Mouse (Mus musculus) adrenal gland, adult 10 weeks (tissue): ENCODE data around the gene Afm. TPM values are rescaled to one million over a fixed set of nuclear protein-coding genes. Genes with fewer than 3 reads are reported as not detected.

Experiments
- polyA plus RNA-seq: library from polyadenylated mRNA; stranded (reverse); fragments of 350-450 nt; fragmentation: Illumina TruSeq; extraction: RNeasy Lipid Tissue Mini Kit (QIAGEN cat#74804); gene quantifications from one replicate; pipeline ENCODE4 v1.2.3, GENCODE M21; 2014; ENCODE audit warnings: low read depth, low replicate concordance

Gene Afm
- polyA plus RNA-seq = not detected

DNA sequence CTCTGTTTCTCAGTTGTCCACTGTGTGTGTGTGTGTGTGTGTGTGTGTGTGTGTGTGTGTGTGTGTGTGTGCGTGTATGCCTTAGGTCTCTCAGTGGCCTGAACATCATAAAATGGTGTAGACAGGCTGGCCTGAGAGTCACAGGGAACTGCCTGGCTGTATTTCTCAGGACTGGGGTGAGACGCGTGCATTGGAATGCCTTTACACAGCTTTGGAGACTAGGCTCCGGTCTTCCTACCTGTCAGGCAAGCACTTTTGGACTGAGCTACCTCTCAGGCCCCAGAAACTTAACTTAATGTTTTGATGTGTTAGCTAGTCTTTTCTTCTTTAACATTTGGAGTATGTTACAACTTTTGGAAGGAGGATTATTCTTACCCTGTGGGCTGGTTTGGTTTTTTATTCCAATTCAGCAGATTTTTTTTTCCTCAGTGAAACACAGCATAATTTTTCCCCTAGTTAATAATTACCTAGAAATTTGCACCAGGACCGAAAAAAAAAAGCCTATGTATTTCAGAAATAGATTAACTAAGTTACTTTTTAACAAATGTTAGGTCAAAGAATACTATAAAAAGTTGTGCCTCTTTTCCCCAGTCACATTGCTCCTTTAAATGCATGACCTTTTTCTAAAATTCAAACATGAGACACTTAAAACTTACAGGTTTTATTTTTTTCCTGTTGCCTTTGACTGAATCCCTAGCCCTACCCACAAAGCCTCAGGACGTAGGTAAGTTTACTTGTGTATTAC, at the start of gene Afm:
TSS of gene Afm (plus strand) at position 577 of the 745 bp plus-strand sequence.

DNA sequence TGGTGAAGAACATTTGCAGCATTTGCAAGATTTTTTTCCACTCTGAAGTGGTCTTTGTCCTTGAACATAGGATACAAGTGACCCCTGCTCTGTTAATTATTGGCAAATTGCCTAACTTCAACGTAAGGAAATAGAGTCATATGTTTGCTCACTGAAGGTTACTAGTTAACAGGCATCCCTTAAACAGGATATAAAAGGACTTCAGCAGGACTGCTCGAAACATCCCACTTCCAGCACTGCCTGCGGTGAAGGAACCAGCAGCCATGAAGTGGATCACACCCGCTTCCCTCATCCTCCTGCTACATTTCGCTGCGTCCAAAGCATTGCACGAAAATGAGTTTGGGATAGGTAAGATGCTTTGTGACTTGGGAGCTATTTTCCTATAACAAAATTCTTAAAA, 28.2 kb upstream of the Afm start, which contains the start of gene Afp:
TSS of gene Afp (plus strand) at position 220 of the 400 bp plus-strand sequence.

DNA sequence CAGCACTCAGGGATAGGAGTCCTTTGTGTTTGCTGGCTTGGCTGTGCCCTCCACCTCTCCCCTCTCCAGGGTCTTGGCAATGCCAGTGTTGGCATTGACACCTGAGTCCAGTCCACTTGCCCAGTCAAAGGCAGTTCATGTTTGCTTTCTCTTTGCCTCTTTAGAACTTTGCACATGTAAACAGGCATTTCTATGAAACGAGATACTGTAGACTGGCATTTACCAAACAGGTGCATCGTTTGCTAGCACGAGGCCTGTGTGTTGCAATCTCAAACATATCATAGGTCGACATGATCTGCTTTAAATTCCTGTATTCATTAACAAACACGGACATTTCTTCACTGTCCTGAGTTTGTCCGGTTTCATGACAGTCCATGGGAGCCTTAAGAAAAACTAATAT, 42.0 kb downstream of the Afm start, which contains the start of gene 5830473C10Rik:
TSS of gene 5830473C10Rik (plus strand) at position 365 of the 400 bp plus-strand sequence.

Other genes starting within 250 kb of the Afm start
- 254 TPM for gene Ankrd17, start 152.4 kb upstream of the Afm start, polyA plus RNA-seq
- gene Gm9958, start 151.7 kb upstream of the Afm start, polyA plus RNA-seq = 6.2 TPM
- 1.1 TPM for gene Alb, start 58.0 kb upstream of the Afm start, polyA plus RNA-seq
- gene Afp, start 28.2 kb upstream of the Afm start, polyA plus RNA-seq = not detected
- not detected for gene 5830473C10Rik, start 42.2 kb downstream of the Afm start, polyA plus RNA-seq
- gene Rassf6, start 121.7 kb downstream of the Afm start, polyA plus RNA-seq = 2.9 TPM
- not detected for gene Cxcl5, start 240.4 kb downstream of the Afm start, polyA plus RNA-seq
- gene Ppbp, start 249.6 kb downstream of the Afm start, polyA plus RNA-seq = 1.7 TPM